Mouse (Mus musculus): ENCODE measurements around the gene U2surp.

Gene U2surp

DNA sequence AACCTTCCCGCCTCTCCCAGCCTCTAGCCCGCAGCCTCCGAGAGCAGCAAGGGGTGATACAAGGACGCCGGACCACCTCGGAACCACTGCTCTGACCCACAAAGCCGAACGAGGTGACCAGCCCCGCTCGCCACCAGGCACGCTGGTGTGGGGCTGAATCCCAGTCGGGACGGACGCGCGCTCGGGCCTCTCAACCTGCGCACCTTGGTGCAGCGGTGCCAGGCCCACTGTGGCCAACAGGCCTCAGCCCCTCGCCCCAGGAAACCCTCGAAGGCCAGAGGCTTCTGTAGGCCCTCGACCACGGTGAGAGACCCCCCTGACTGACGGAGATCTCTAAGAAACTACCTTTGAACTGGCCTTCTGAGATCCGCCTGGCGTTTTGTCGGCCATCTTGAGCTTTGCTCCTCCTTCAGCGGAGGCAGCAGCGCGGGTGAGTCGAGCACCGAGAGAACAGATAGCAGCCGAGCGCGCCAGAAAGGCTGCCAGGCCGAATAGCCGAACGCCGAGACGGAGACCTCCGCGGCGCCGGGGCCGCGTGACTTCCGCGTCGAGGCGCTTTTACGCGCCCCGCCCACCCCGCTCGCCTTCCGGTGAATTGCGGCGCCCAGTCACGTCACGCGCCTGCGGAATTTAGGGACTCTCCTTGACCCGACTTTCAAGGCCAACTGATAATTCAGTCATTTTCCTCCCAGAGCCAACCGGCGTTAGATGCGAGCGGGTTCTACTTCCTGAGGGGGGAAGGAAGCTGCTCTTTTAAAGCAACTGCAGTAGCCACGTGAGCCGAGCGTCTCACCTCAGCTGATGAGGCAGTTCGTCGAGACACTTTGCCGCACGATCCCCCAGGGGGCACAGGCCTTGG lies at the start of gene U2surp:
Gene U2surp, minus strand, starts transcription at position 525 of the 859 bp plus-strand sequence.
- peak; percentile 97 for DNase-seq

DNA sequence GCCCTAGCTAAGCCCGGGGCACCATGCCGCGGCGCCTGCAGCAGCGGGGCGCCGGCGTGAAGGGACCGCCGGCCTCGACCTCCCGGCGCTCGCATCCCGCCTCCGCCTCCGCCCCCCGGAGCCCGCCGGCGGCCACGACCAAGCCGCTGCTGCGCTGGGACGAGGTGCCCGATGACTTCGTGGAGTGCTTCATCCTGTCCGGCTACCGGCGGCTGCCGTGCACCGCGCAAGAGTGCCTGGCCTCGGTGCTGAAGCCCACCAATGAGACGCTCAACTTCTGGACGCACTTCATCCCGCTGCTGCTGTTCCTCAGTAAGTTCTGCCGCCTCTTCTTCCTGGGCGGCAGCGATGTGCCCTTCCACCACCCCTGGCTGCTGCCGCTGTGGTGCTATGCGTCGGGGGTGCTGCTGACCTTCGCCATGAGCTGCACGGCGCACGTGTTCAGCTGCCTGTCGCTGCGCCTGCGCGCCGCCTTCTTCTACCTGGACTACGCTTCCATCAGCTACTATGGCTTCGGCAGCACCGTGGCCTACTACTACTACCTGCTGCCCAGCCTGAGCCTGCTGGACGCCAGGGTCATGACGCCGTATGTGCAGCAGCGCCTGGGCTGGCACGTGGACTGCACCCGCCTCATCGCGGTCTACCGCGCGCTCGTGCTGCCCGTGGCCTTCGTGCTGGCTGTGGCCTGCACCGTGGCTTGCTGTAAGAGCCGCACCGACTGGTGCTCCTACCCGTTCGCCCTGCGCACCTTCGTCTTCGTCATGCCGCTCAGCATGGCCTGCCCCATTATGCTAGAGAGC lies 48.3 kb upstream of the U2surp start:
- DNase-seq, result peak; percentile 62

DNA sequence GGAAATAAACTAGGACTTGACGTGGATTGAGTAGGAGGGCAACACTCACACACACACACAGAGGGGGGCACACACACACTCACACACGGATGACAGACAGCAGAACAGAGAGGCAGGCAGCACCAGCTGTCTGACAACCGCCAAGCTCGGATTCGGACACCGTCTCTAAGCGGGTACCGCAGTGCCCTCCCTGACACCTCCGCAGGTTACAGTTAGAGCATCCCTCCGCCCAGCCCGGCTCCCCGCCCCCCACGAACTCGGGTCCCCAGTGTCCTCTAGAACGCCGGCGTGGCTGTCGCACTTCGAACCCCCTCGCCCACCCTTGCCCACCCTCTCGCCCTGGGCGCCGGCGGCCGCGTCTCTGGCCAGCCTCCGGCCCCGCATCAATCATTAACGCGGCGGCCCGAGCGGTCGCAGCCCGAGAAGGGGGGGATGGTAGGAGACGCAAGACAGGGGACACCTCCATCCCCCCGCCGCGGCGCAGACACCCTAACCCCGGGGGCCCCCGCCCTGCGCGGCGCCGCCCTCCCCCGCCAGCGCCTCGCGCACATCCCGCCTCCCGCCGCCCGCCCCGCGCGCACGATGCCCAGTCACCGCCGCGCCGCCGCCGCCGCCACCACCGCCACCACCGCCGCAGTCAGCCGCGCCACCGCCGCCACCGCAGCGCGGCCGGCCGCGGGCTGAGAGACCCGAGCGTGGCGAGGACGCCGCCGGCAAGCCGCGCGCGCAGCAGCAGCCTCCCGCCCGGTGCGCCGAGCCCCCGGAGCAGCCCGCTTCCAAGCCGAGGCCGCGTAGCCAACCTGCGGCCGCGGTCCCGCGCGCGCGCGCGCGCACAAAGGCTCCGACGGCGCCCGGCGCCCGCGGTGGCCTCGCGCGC lies 47.5 kb upstream of the U2surp start, which contains the start of gene Paqr9:
Gene Paqr9, plus strand, starts transcription at position 599 of the 877 bp plus-strand sequence.
- peak; percentile 71 for DNase-seq

DNA sequence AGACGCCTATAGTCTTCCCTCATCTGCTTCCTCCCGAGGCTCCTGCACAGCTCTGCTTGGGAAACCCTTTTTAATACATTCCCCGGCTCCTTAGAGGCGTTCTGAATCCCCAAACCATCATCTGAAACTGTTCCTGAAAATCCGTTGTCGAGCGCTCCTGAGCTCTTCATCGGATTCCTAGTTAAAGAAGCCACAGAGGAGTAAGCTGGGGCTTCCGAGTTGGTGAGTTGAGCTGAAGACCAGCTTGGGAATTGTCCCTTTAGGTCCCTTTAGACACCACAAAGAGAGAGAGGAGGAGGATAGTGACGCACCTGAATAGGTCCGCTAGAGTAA lies 46.9 kb upstream of the U2surp start:
- no peak for DNase-seq

DNA sequence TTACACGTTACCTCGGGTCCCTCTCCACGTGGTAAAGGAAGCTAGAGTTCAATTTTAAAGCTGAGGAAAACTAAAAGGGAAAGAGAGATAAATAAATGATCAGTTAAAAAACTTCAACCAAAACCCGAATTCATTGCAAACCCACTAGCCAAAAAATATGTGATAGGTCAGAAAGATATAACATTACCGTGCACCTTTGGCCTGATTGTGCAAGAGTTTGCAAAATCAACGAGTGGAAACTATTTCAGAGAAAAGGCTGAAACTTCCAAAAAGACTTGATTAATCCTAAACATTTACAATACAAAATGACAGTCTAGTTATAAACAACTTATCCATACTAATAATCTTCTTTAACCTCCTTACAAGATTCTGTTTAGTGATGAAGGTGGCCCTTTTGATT lies 45.9 kb upstream of the U2surp start:
- no peak for DNase-seq

DNA sequence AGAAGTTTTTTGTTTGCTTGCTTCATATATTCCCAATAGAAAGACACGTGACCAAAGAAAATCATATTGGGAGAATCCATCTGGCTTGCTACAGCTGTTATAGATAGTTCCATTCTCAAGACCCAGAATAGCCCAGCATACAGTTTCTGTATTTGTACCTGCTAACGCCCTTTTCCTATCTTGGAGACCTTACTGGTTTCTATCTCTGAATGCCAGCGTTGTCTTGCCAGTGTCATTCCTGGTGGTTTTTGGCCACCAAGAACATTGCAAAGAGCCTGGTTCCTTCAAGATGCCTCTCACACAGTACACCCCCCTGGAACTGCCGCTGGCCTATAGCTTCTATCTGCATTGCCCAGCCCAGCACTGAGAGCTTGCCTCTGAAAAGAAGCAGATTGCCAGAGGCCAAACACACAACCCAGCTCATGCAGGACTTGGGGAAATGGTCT lies 44.3 kb upstream of the U2surp start:
- no peak for DNase-seq

DNA sequence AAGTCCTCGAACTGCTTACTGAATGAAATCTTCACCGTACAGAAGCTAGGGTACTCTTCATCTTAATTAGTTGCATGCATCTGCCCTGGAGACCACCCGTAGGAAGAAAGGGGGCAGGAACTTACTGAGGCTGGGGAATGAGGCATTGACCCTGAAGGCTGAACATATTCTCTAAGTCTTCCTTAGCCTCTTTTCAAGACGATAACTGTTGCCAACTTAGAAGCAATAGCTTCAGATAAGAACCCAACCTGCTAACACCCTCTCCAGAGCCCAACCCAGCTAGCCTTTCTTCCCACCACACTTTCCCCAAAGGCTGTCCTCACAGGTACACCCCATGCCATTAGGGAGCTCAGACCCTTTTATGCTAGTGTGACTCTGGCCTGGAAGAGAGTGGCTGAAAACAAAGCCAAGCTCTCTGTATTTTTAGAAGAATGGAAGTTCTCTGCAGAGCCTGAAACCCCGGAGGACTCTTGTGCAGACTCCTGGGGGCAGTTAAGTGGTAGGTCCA lies 43.5 kb upstream of the U2surp start:
- DNase-seq, result no peak

DNA sequence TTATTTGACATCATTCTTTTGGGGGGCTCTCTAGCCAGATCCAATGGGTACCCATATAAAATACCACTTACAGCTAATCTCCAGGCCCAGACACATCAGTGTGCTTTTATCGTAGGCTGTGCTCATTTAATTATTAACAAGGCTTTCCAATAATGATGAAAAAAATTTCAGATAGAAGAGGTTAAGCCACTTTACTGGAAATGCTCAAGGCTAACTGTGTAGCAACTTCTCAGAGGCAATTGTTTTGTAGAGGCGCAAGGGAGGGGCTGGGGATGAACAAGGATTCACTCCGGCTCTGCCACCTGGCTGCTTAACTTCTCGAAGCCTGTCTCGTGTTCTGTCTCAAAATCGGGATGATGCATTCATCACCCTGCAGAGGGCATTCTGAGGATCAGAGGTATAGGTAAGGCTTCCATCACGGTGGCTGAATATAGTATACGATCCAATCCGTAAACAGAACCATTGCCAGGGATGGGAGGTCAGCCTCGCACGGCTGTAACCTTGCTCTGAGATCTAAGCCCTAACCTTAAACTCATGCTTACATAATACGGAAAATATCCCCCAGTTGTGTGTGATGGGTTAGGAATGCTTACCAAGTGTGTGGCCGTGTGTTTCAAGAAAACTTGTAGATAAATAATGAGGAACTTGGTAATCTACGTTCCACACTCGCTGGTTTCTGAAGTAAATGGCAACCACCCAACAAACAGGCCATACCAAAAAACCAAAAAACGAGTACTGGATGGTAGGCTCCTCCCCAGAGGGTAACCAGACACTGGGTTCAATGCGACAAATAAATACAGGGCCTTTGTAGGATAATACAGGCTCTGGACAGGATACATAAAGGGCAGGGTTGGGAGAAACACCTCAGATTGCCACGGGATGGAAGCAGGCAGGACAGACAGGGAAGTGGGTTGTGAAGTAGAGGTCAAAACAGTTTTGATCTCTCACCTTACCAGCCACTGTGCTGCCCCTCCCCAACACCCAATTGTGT lies 42.7 kb upstream of the U2surp start:
- DNase-seq, result no peak

DNA sequence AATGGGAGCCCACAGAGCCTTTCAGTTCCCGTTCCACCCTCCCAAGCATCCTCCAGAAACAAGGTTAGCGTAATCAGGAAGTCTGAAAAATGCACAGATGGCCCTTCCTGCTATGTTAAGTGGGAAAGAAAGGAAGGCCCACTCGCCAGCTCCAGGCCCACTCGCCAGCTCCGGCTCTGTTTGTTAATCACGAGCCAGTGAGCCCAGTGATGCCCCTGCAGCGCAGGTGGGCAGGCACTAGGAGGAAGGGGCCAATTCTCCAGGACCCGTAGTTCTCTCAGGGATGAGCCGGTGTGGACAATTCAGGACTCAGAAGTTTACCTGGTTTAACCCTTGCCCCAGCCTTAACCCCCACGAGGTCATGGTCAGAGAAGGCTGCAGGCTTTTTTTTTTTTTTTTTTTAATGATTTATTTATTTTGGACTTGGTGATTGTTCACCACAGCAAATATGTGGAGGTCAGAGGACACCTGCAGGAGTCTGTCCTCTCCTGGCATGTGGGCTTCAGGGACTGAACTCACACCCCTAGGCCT lies 40.4 kb upstream of the U2surp start:
- no peak for DNase-seq

DNA sequence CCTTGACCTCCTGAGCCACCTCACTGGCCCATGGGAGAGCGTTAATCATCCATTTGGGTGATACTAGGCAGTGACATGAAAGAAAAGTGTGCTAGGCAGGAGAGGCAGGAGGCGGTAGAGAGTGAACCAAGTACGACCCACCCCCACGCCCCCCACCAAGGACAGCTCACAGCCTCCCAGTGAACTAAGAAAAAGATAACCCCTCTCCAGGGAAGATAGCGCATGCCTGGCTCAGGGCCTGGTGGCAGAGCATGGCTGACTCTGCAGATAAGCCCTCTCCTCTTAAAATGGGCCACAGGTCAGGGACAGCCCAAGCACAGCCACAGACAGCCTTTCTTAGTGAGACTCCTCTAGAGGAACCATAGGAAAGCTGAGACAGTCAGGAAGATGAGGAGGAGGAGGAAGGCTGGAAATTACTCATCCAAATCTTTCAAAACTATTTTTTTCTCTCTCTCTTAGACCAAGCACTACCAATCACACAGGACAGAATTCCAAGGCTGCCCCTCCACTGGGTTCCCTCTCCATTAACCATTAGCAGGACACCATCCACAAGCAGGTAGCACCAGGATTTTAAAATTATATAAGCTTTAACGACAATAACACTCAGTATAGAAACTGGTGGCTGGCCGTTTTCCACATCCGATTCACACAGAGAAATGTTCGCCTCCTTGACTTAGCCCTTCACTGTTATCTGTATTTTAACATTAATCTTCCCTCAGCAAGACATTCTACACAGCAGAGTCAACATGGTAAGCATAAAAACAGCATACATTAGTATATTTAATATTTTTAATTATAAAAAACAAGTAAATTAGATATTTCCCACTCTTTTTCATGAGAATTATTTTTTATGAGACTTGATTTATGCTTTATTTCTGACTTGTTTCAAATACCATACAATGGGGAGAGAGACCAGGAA lies 39.3 kb upstream of the U2surp start:
- DNase-seq, result no peak

DNA sequence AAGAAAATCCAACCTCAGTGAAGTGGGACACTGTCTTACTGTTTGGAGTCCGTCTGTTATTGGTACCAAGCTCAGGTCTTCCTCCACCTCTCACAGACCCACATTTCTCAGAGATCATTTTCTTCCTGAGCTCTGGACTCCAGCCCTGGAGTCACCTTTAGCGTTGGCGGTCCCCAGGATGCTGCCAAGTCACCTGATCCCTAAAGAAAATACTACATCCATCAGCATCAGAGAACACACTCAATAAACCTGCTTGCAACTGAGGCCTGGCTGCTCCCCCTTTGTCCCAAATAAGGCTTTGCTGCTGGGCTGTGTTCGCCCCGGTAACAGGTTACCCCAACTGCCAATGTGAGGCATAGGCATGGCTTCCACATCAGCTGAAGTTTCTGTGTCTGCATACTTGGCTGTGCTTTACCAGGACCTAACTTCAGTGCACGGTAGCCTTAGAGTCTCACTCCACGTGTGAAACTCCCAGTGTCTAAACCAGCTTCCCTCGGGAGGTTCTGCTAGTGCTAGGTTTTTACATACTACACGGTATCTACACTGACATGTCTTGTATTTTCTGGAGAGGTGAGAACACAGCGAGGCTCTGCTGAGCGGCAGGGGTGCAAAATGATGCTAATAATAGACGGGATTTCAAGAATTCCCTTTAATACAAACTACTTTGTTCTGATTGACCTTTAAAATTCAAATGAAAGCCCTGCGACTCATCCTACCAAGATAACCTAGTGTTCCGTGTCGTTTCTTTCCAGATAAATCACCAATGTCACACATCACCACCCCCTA lies 38.0 kb upstream of the U2surp start:
- no peak for DNase-seq

DNA sequence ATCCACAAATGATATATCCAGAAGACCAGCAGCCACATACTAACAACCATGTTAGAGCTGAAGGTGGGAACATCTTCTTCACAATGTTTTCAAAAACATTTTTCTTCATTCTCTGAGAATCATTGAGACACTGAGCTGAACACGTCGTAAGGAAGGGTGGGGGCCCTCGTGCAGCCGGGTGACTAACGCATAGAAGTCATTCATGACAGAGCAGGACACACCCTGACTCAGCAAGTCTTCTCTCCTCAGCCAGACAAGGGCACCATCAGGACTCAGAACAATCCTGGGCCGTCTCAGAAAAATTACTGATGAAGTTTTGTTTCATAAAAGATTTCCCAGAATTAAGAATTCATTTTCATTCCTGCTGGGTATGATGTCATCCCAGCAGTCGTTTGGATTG lies 34.9 kb upstream of the U2surp start:
- DNase-seq, result no peak

DNA sequence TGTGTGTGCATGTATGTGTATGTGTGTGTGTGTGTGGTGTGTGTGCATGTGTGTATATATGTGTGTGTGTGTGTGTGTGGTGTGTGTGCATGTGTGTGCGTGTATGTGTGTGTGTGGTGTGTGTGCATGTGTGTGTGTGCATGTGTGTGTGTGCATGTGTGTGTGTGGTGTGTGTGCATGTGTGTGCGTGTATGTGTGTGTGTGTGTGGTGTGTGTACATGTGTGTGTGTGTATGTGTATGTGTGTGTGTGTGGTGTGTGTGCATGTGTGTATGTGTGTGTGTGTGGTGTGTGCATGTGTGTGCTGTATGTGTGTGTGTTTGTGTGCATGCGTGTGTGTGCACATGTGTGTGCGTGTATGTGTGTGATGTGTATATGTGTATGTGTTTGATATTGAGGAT lies 32.8 kb upstream of the U2surp start:
- DNase-seq, result no peak

DNA sequence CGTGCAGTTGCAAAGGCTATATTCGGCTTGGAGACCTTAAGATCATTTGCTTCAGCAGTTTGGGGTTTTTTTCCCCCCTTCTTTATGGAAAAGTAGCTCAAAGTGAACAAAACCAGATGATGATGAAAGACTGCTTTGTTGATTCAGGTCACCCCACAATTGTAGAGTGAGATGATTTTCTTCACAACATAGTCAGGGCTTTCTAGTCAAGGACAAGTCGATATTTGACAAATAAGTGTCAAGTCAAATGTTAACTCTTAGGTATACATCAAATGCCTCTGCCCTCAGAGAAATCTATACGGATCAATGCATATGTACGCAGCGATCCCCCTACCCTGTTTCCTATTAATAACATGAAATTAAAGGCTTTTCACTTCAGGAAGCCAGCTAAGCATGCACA lies 30.7 kb upstream of the U2surp start:
- no peak for DNase-seq

DNA sequence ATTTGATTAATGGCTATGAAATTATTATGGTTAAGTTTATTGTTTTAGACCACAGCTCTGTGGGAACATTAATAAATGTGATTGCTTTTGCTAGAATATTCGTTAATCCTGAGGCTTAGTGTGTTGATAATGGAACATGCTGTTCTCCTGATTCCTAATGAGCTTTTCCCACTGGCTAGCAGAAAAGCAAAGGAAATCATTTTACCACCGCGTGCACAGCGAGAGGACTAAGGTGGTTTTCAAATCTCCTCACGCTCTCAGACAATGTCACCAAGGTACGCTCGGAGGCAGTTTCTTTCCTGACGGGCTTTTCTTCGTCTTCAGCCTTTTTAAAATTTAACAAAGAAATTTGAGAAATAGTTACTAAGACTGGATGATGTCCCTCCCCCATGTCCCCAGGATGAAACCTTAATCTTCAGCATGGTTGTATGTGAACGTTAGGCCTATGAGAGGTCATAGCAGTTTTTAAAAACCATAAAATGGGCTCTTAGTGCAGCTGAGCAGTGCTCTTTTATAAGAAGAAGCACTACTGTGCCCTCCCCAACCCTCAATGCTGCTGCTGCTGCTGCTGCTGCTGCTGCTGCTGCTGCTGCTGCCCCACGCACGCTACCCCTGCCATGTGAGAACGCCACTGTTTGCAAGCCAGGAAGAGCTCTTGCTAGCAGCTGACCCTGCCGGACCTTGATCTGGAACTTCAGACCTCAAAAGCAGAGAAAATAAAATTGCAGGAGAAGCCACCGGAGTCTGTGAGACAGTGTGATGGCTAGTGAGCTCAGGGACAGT lies 30.0 kb upstream of the U2surp start:
- no peak for DNase-seq

DNA sequence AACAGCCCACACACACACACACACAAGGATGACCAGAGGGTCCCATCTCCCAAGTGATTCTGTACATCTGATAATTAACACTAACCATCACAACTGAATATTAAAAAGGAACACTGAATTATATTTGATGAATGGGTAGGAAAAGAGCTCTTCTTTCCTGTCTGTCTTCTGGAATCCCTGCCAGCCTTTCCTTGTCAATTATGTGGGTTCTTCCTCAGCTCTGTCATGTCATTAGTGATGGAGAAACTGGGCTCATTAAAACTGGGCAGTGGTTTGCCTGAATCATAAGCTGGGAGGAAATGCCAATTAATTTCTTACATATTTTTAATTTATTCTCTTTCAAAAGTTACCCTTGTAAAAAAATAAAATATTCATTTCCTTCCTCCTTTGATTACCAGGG lies 29.4 kb upstream of the U2surp start:
- no peak for DNase-seq

DNA sequence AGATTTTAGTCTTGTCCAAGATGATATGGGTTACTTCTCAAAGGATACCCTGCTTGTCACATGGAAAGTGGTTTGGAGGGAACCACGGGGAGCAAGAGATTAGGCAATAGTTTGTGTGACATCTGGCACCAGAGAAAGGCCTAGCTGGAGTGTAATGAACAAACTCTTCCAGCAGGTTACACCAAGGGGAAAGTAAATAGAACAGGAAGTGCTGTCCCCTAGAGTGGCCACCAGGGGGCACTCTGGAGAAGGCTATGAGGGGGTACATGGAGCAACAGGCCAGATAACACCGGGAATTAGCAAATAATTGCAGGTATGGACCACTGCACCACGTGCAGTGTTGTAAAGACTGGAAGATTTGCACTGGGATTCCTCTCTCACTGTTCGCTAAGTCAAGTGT lies 28.7 kb upstream of the U2surp start:
- no peak for DNase-seq

DNA sequence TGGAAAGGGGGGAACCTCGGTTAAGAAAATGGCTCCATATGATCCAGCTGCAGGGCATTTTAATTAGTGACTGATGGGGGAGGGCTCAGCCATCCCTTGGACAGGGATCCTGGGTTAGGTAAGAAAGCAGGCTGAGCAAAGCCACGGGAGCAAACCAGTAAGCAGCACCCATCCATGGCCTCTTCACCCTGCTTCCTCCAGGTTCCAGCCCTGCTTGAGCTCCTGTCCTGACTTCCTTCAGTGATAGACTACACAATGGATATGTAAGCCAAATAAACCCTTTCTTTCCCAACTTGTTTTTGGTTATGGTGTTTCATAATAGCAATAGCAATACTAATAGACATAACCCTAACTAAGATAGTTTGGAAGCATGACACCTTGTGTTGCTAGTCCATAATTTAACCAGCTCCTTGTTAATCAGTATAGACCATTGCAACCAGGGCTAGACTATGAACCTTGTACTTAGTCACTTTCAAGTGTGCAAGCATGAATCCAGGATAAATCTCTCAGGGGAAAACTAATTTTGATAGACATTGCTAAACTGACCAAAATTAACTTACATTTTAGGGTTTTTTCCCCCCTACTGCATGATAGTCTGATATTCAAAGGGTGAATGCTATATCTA lies 27.5 kb upstream of the U2surp start:
- DNase-seq, result no peak
